Mouse (Mus musculus): Measurements from ENCODE around the gene Iqcg.

GRCm38 (mm10) chr16:32992158-32992557 lies 63.9 kb downstream of the Iqcg start:
- TF ChIP-seq GATA1 (IDR thresholded peaks at IDR 0.05; ENCODE audit: borderline replicate concordance, low read length), result no peak
- TF ChIP-seq FLI1 (IDR thresholded peaks at IDR 0.05; ENCODE audit: low read length), result no peak

Measured in megakaryocyte, embryonic 14.5 days (primary cell).